Mouse (Mus musculus) frontal cortex, postnatal 36 days (tissue): ENCODE data around the gene Gpha2.

ENCODE experiments used
- DNase-seq, 2 experiments: peaks; one replicate each; pipeline ENCODE4 v3.0.0; 2022; ENCODE audit warnings: low spot score in 2 of 2

Gene Gpha2

DNA sequence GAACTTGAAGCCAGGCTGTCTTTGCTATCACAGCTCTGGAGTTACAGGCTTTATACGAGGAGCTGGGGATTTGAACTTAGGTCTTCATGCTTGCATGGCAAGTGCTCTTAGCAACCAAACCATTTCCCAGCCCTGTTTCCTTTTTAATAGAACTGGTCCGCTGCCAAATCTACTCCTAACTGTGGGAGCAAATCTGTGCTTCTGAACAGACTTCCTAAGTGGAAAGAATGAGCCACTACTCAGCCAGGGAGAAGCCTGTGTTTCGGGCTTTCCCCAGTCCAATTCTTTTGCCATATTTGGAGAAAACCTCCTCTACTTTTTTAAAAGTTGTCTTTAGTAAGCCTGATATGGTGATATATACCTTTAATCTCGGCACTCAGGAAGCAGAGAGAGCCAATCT is 46.6 kb downstream of the Gpha2 start:
- DNase-seq = peak in 1 of 2 experiments; percentile 35

- DNase-seq = no peak
Measured at GRCm38 (mm10) chr19:6273592-6273991, 47.4 kb downstream of the Gpha2 start.

DNA sequence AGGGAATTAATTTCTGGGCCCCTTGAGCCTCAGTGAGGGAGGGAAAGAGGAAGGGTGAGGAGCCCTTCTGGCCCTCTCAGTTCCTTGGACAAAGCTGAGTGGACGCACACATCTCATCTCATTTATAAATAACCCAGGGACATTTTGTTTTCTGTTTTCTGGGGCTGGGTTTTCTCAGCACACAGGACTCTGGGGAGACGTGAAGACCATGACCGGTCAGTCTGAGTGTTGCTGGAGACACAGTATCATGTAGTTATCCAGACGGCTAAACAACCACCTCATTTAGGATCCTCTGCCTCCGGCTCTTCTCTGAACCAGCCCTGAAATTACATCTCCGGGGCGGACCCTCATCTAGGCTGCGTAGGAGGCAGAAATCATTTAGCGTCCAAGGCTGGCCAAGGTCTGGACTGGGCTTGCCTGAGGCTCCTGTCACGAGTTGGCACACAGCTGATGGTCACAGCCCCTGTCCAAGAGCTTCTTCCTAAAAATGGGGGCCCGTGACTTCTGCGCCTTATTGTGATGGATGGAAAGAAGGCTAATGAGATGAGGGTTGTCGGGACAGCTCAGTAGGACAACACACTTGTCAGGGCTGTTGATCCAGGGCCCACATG is 47.9 kb downstream of the Gpha2 start:
- no peak for DNase-seq

DNA sequence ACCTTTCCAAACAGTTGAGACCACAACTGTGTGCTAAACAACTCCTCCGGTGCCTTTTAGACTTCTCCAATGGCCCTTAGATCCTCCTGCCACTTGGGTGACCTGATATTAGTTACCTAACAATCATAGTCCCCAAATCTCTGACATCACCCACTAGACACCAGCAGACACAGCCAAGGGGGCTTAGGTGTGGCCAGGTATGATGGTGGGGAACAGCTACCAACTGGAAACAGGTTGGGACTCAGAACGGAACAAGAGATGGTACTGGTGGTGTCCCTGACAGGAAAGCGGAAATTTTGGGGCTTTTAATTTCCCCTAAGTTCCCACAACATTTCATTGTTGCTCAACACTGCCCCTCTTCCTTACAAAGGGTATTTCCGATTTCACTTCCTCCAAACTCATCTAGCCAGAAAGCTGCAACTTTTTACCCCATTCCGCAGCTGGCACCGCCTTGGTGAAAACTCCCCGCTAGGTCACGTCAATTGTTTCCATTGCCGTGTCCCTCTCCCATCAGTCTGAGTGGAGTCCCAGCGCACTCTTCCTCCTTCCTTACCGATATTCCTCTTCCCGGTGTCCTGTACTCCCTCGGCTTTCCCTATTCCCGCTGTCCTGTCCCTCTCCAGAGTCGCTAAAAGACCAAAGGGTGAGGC is 49.7 kb downstream of the Gpha2 start:
- no peak for DNase-seq

GRCm38 (mm10) chr19:6276426-6277421 is 50.5 kb downstream of the Gpha2 start, which contains the start of gene Ehd1:
Gene Ehd1 (plus strand): TSS chr19:6276725.
- peak; percentile 93 to 98 for DNase-seq
